Mouse (Mus musculus): ENCODE data around the gene Mtch1.

- TF ChIP-seq E2F4 (IDR thresholded peaks at IDR 0.05; ENCODE audit: insufficient read depth), result no peak
- TF ChIP-seq POLR2A (IDR thresholded peaks at IDR 0.05; ENCODE audit: insufficient read length, low read depth), result no peak
- TF ChIP-seq MAX (IDR thresholded peaks at IDR 0.05; ENCODE audit: low read depth), result no peak
- TF ChIP-seq REST (IDR thresholded peaks at IDR 0.05; ENCODE audit: insufficient read depth, insufficient read length), result no peak
- TF ChIP-seq MYOG (IDR thresholded peaks at IDR 0.05; ENCODE audit: control insufficient read depth in 1 of 3, insufficient read depth in 1 of 3, insufficient read length in 2 of 3, low read depth in 2 of 3), result peak in 2 of 3 experiments; percentile 27 to 35
These were observed 8.2 kb upstream of the Mtch1 start for GRCm38 (mm10) chr17:29355841-29356478.

Data from myocyte (in vitro differentiated cells).